Mouse (Mus musculus) cerebellum, adult 2 months (tissue): ENCODE data around the gene Nkap.

Experiments used
- CTCF ChIP-seq: fragments of 200-500 bp; IDR thresholded peaks from 2 replicates; pipeline ENCODE4 v1.5.1; 2011; ENCODE audit warnings: low read depth, mild to moderate bottlenecking, control low read depth, low read length, moderate library complexity, borderline replicate concordance; ENCODE audit not compliant: insufficient read depth
- POLR2A ChIP-seq: fragments of 200-500 bp; IDR thresholded peaks from 2 replicates; pipeline ENCODE4 v1.6.1; 2011; ENCODE audit warnings: low read length, control low read depth, borderline replicate concordance; ENCODE audit not compliant: insufficient read depth

GRCm38 (mm10) chrX:37168742-37169141 lies 42.1 kb downstream of the Nkap start, which contains the start of gene Akap14:
- TF ChIP-seq CTCF (no peak), POLR2A (no peak)
